Mouse (Mus musculus): ENCODE measurements at regions not wholly inside any gene's neighbourhood (a gene's known extent, or its start where the extent isn't known, plus 50 kb on each side); places are given as distances from the start of the nearest gene placed in this dataset.

DNA sequence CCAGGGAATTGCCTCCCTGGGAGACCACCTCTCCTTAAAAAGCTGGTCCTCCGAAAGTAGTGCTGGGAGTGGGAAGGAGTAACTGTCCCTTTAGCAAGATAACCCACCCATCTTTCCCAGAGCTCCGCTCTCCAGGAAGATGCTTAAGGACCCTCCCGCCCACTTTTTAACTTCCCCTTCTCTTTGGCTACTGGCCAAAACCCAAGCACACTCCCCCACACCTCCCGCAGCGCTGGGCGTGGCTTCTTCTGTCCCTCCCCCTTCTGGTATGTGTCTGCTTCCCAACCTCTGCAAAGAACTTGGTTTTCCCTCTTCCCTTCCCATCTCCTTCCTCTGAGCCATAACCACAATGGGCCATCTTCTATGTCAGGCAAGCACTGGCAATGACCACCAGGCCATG is 85.4 kb downstream of the Rpap3 start:
- Histone ChIP-seq H3K27me3 (no peaks in the 10 kb centered on the region), H3K27ac (no peak overlapping the region), H3K36me3 (replicated peaks) (no peaks in the 10 kb centered on the region), H3K4me1 (no peaks in the 10 kb centered on the region; the same call in 1 of the 2 replicates), H3K4me2 (no peak overlapping the region), H3K9me3 (no peaks in the 10 kb centered on the region), H3K4me3 (replicated peaks) (no peak overlapping the region), H3K9ac (no peak overlapping the region)
- no peak for ATAC-seq (ENCODE audit: low FRiP score)
- WGBS, result 78% methylated on average over 6 of the region's 6 CpGs

GRCm38 (mm10) chr15:97619764-97620163 is 85.9 kb downstream of the Rpap3 start:
- H3K27me3 ChIP-seq, result 0 out of 2 replicates have a peak, but pooled peaks cover under 1% of the 10 kb centered on the region
- no peak for ATAC-seq (ENCODE audit: low FRiP score)
- H3K4me3 ChIP-seq (replicated peaks), result no peak overlapping the region
- no peak overlapping the region for H3K4me2 ChIP-seq
- no peaks in the 10 kb centered on the region; the same call in 1 of the 2 replicates for H3K4me1 ChIP-seq
- 86% methylated on average over 7 of the region's 7 CpGs for WGBS
- H3K36me3 ChIP-seq (replicated peaks), result no peaks in the 10 kb centered on the region
- H3K9ac ChIP-seq, result no peak overlapping the region
- H3K27ac ChIP-seq, result no peak overlapping the region
- no peaks in the 10 kb centered on the region for H3K9me3 ChIP-seq

GRCm38 (mm10) chr15:97612325-97612724 is 93.3 kb downstream of the Rpap3 start:
- H3K9me3 ChIP-seq, result no peaks in the 10 kb centered on the region
- H3K27ac ChIP-seq, result no peak overlapping the region
- peaks cover 10% of the 10 kb centered on the region for H3K4me1 ChIP-seq
- no peak overlapping the region for H3K9ac ChIP-seq
- H3K4me3 ChIP-seq (replicated peaks), result no peak overlapping the region
- no peaks in the 10 kb centered on the region for H3K36me3 ChIP-seq (replicated peaks)
- ATAC-seq (ENCODE audit: low FRiP score), result no peak
- WGBS, result 83% methylated on average over 2 of the region's 2 CpGs
- H3K4me2 ChIP-seq, result no peak overlapping the region
- H3K27me3 ChIP-seq, result peaks cover 29% of the 10 kb centered on the region

DNA sequence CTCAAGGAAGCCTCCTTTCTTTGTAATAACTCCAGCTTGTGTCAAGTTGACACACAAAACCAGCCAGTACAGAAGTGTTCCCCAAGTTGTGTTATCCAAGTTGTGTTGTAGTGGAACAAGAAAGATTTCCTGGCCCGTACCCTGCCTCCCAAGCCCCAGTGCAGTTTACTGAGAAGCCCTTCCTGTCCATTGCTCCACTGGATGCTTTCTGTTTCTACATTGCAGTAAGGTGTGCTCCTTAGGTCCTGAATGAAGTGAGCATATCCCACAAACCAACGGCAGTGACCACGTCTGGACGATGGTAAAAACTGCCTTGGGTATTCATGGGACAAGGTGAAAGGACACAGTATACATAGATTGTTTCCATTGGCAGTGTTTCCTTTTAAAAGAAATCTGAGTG is 94.9 kb downstream of the Rpap3 start:
- peaks cover 26% of the 10 kb centered on the region for H3K4me1 ChIP-seq
- H3K27ac ChIP-seq, result no peak overlapping the region
- H3K27me3 ChIP-seq, result peaks cover 29% of the 10 kb centered on the region
- H3K9ac ChIP-seq, result no peak overlapping the region
- H3K4me3 ChIP-seq (replicated peaks), result no peak overlapping the region
- no peaks in the 10 kb centered on the region for H3K9me3 ChIP-seq
- H3K36me3 ChIP-seq (replicated peaks), result no peaks in the 10 kb centered on the region
- H3K4me2 ChIP-seq, result no peak overlapping the region
- WGBS, result 87% methylated on average over 4 of the region's 4 CpGs
- no peak for ATAC-seq (ENCODE audit: low FRiP score)

GRCm38 (mm10) chr15:97609496-97609895 is 96.1 kb downstream of the Rpap3 start:
- H3K4me3 ChIP-seq (replicated peaks), result no peak overlapping the region
- no peak overlapping the region for H3K27ac ChIP-seq
- peaks cover 34% of the 10 kb centered on the region for H3K27me3 ChIP-seq
- no peak overlapping the region for H3K9ac ChIP-seq
- no peak for ATAC-seq (ENCODE audit: low FRiP score)
- no peaks in the 10 kb centered on the region for H3K36me3 ChIP-seq (replicated peaks)
- peaks cover 27% of the 10 kb centered on the region for H3K4me1 ChIP-seq
- H3K9me3 ChIP-seq, result no peaks in the 10 kb centered on the region
- no peak overlapping the region for H3K4me2 ChIP-seq
- WGBS, result 77% methylated on average over 7 of the region's 7 CpGs

DNA sequence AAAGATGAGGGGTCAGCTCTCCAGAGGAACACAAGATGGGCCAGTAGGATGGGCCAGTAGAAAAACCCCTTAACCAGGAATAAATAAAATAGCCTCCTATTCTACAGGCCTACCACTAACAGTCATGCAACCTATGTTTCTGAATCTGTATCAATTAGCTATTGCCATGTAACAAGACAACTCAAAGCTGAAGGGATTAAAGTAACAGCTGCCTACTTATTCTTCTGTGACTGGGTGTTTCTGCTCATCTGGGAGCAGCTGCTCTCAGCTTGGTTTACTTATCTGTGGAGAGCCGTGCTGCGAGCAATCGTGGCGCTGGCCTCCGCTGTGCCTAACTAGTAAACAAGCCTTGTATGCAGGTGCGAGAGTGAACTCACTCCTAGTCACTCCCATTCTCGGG is 97.0 kb downstream of the Rpap3 start:
- no peak for ATAC-seq (ENCODE audit: low FRiP score)
- H3K4me1 ChIP-seq, result peaks cover 27% of the 10 kb centered on the region
- H3K36me3 ChIP-seq (replicated peaks), result no peaks in the 10 kb centered on the region
- peaks cover 38% of the 10 kb centered on the region for H3K27me3 ChIP-seq
- H3K9ac ChIP-seq, result no peak overlapping the region
- no peak overlapping the region for H3K4me3 ChIP-seq (replicated peaks)
- H3K4me2 ChIP-seq, result no peak overlapping the region
- WGBS, result 81% methylated on average over 7 of the region's 7 CpGs
- no peak overlapping the region for H3K27ac ChIP-seq
- H3K9me3 ChIP-seq, result no peaks in the 10 kb centered on the region

- H3K9me3 ChIP-seq, result no peaks in the 10 kb centered on the region
- peak overlapping the region; percentile 31; the same call in 1 of the 2 replicates for H3K4me3 ChIP-seq (replicated peaks)
- H3K27ac ChIP-seq, result peak overlapping the region; percentile 89
- no peaks in the 10 kb centered on the region for H3K36me3 ChIP-seq (replicated peaks)
- peaks cover 47% of the 10 kb centered on the region for H3K27me3 ChIP-seq
- 0 out of 2 replicates have a peak, but pooled peaks have one; percentile 18 for ATAC-seq (ENCODE audit: low FRiP score)
- H3K4me1 ChIP-seq, result peaks cover 27% of the 10 kb centered on the region
- WGBS, result 46% methylated on average over 15 of the region's 15 CpGs
- peak overlapping the region; percentile 51 for H3K4me2 ChIP-seq
- no peak overlapping the region for H3K9ac ChIP-seq
These were observed 97.9 kb downstream of the Rpap3 start for GRCm38 (mm10) chr15:97607617-97608206.

- H3K27ac ChIP-seq, result peak overlapping the region; percentile 89
- peaks cover 27% of the 10 kb centered on the region for H3K4me1 ChIP-seq
- WGBS, result 2% methylated on average over 25 of the region's 25 CpGs
These were observed 98.8 kb downstream of the Rpap3 start for GRCm38 (mm10) chr15:97606630-97607381.

GRCm38 (mm10) chr15:97606232-97606629 is 99.4 kb downstream of the Rpap3 start:
- peak overlapping the region; percentile 31 for H3K4me3 ChIP-seq (replicated peaks)
- H3K9me3 ChIP-seq, result no peaks in the 10 kb centered on the region
- peaks cover 44% of the 10 kb centered on the region for H3K27me3 ChIP-seq
- WGBS, result 29% methylated on average over 6 of the region's 6 CpGs
- 0 out of 2 replicates have a peak, but pooled peaks have one; percentile 11 for ATAC-seq (ENCODE audit: low FRiP score)
- H3K9ac ChIP-seq, result peak overlapping the region; percentile 46; the same call in 1 of the 2 replicates
- H3K4me1 ChIP-seq, result peaks cover 27% of the 10 kb centered on the region
- no peaks in the 10 kb centered on the region for H3K36me3 ChIP-seq (replicated peaks)
- peak overlapping the region; percentile 51 for H3K4me2 ChIP-seq
- H3K27ac ChIP-seq, result peak overlapping the region; percentile 89

More at GRCm38 (mm10) chr15:97606630-97607381, 98.8 kb downstream of the Rpap3 start:
- ATAC-seq (ENCODE audit: low FRiP score), result peak; percentile 83
- Histone ChIP-seq H3K27me3 (peaks cover 47% of the 10 kb centered on the region), H3K36me3 (replicated peaks) (no peaks in the 10 kb centered on the region), H3K4me3 (replicated peaks) (peak overlapping the region; percentile 31), H3K9me3 (no peaks in the 10 kb centered on the region), H3K4me2 (peak overlapping the region; percentile 51), H3K9ac (peak overlapping the region; percentile 46)

DNA sequence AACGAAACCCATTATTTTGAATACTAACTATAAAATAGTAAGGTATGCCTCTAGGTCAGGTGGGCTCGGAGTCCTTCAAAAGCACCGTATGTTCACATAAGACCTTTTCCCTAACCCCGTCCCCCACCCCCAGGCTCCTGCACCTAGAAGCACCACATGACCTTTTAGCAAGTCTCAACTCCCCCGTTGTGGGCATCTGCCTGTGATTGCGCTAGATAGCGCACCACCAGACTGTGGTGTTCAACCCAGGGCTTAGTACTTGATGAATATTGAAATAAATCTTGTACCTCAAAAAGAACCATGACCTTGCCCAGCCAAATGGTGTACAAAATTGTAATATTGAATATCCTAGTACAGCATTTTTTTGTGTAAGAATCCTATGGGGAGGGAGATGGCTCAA is 99.8 kb downstream of the Rpap3 start:
- ATAC-seq (ENCODE audit: low FRiP score), result no peak
- H3K27me3 ChIP-seq, result peaks cover 40% of the 10 kb centered on the region
- no peaks in the 10 kb centered on the region for H3K9me3 ChIP-seq
- H3K4me3 ChIP-seq (replicated peaks), result no peak overlapping the region
- peaks cover 27% of the 10 kb centered on the region for H3K4me1 ChIP-seq
- 84% methylated on average over 7 of the region's 7 CpGs for whole genome bisulfite sequencing
- no peak overlapping the region for H3K4me2 ChIP-seq
- no peak overlapping the region for H3K9ac ChIP-seq
- H3K27ac ChIP-seq, result peak overlapping the region; percentile 89; the same call in 1 of the 2 replicates
- no peaks in the 10 kb centered on the region for H3K36me3 ChIP-seq (replicated peaks)

DNA sequence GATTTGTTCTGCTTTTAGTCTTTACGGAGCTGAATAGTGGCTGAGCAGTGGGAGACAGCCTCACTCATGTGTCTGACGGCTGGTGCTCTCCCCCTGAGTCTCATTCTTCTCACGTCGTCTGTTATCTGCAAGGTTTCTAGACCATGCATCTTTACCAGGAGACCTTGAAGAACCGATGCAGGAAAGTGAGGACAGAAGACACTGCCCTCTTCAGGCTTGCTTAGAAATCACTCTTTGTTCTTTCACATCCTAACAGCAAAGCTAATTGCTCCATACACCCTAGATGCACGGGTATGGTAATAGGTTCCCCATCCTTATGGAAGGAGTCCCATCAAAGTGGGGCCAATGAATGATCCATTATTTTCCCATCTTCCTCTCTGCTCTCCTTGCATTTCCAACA is 102.1 kb downstream of the Rpap3 start:
- Histone ChIP-seq H3K4me2 (no peak overlapping the region), H3K9me3 (no peaks in the 10 kb centered on the region), H3K27ac (no peak overlapping the region), H3K9ac (no peak overlapping the region), H3K36me3 (replicated peaks) (no peaks in the 10 kb centered on the region), H3K4me1 (peaks cover 27% of the 10 kb centered on the region), H3K27me3 (peaks cover 29% of the 10 kb centered on the region), H3K4me3 (replicated peaks) (no peak overlapping the region)
- 56% methylated on average over 6 of the region's 6 CpGs for whole genome bisulfite sequencing
- no peak for ATAC-seq (ENCODE audit: low FRiP score)

GRCm38 (mm10) chr15:97598270-97598669 is 107.4 kb downstream of the Rpap3 start:
- Histone ChIP-seq H3K4me1 (peaks cover 28% of the 10 kb centered on the region), H3K4me3 (replicated peaks) (no peak overlapping the region), H3K36me3 (replicated peaks) (no peaks in the 10 kb centered on the region), H3K27ac (no peak overlapping the region), H3K9me3 (no peaks in the 10 kb centered on the region), H3K9ac (no peak overlapping the region), H3K27me3 (peaks cover 11% of the 10 kb centered on the region), H3K4me2 (no peak overlapping the region)
- WGBS, result 71% methylated on average over 8 of the region's 8 CpGs
- no peak for ATAC-seq (ENCODE audit: low FRiP score)

All from forebrain, embryonic 12.5 days (tissue).